Mouse (Mus musculus): ENCODE measurements around the gene Tmem51.

- TF ChIP-seq CTCF (IDR thresholded peaks at IDR 0.05; ENCODE audit: low read depth) (no peak), EP300 (IDR thresholded peaks at IDR 0.05; ENCODE audit: low read depth) (no peak)
Observed at GRCm38 (mm10) chr4:142074060-142074732, 9.9 kb downstream of the Tmem51 start.

Measured in heart, postnatal 0 days (tissue).